Mouse (Mus musculus) heart, postnatal 25 days (tissue): ENCODE measurements around the gene Acsm3. TPM values are rescaled to one million over a fixed set of nuclear protein-coding genes. Genes with fewer than 3 reads are reported as not detected.
"Not testable (repeated sequence)": the region's sequence is repeated elsewhere in the genome, so short reads cannot be mapped to it uniquely, and the experiment has no call there.

ENCODE experiments used
- DNase-seq: peaks from one replicate; pipeline ENCODE4 v3.0.0; 2022; ENCODE audit warnings: low spot score
- intact Hi-C: fragments of 180-260 bp; cut with DNase I; formaldehyde crosslinking; loops from one replicate; pipeline ENCODE4 v1.15.1; 2025
- total RNA-seq, 2 experiments: library from RNA; stranded (reverse); gene quantifications; 2 replicates each; pipeline ENCODE4 v1.2.3; 2021

Gene Acsm3
- total RNA-seq = under 1 TPM; 0.23 to 0.28 TPM

- intact Hi-C loops = no loop called here
- DNase-seq = no peak
These were observed at the start of gene Acsm3 for GRCm38 (mm10) chr7:119760527-119760951. Gene Acsm3 (plus strand): TSS chr7:119760923.

- no peak for DNase-seq
- intact Hi-C loops = loop anchor here (10.0 kb wide), 1 partner anchor 381 kb away; the partner anchor contains the start of gene Dnah3
These were observed 46.6 kb upstream of the Acsm3 start for GRCm38 (mm10) chr7:119714111-119714510.

GRCm38 (mm10) chr7:119720253-119720946, 40.3 kb upstream of the Acsm3 start, which contains the start of gene Thumpd1:
Gene Thumpd1 (minus strand): TSS chr7:119720798.
- intact Hi-C loops = loop anchor here (5.0 kb wide), 1 partner anchor 177 kb away; the partner anchor contains the start of genes Dcun1d3 and Lyrm1
- peak; percentile 78 for DNase-seq

GRCm38 (mm10) chr7:119720947-119721310, 39.8 kb upstream of the Acsm3 start:
- no peak for DNase-seq
- intact Hi-C loops = loop anchor here (5.0 kb wide), 1 partner anchor 176 kb away; the partner anchor contains the start of genes Dcun1d3 and Lyrm1

GRCm38 (mm10) chr7:119727621-119728020, 33.1 kb upstream of the Acsm3 start:
- DNase-seq = no peak
- intact Hi-C loops = no loop called here

GRCm38 (mm10) chr7:119731262-119731661, 29.5 kb upstream of the Acsm3 start:
- intact Hi-C loops = not testable (repeated sequence)

GRCm38 (mm10) chr7:119738877-119739276, 21.8 kb upstream of the Acsm3 start:
- intact Hi-C loops = no loop called here

More at GRCm38 (mm10) chr7:119731262-119731661, 29.5 kb upstream of the Acsm3 start:
- DNase-seq = not testable (repeated sequence)

GRCm38 (mm10) chr7:119739798-119740468, 20.8 kb upstream of the Acsm3 start:
- DNase-seq, intact Hi-C loops: not testable (repeated sequence)

More at GRCm38 (mm10) chr7:119738877-119739276, 21.8 kb upstream of the Acsm3 start:
- no peak for DNase-seq

GRCm38 (mm10) chr7:119744321-119744720, 16.4 kb upstream of the Acsm3 start:
- intact Hi-C loops = no loop called here
- DNase-seq = no peak

GRCm38 (mm10) chr7:119745869-119746268, 14.9 kb upstream of the Acsm3 start:
- intact Hi-C loops = no loop called here
- no peak for DNase-seq

GRCm38 (mm10) chr7:119748761-119749160, 12.0 kb upstream of the Acsm3 start:
- intact Hi-C loops = no loop called here
- no peak for DNase-seq

- no peak for DNase-seq
- intact Hi-C loops = no loop called here
These were observed 10.8 kb upstream of the Acsm3 start for GRCm38 (mm10) chr7:119749942-119750341.

GRCm38 (mm10) chr7:119753696-119754095, 7.0 kb upstream of the Acsm3 start:
- DNase-seq = no peak
- intact Hi-C loops = no loop called here

GRCm38 (mm10) chr7:119762166-119762697, 1.5 kb downstream of the Acsm3 start:
- intact Hi-C loops = no loop called here
- no peak for DNase-seq

- DNase-seq = no peak
- intact Hi-C loops = no loop called here
These were observed 3.7 kb downstream of the Acsm3 start for GRCm38 (mm10) chr7:119764377-119764776.

GRCm38 (mm10) chr7:119766996-119767395, 6.3 kb downstream of the Acsm3 start:
- intact Hi-C loops = no loop called here
- no peak for DNase-seq

- no peak for DNase-seq
- intact Hi-C loops = no loop called here
These were observed 9.2 kb downstream of the Acsm3 start for GRCm38 (mm10) chr7:119769895-119770294.

GRCm38 (mm10) chr7:119783453-119783852, 22.7 kb downstream of the Acsm3 start:
- DNase-seq = no peak
- intact Hi-C loops = no loop called here

- intact Hi-C loops = no loop called here
- no peak for DNase-seq
These were observed 24.2 kb downstream of the Acsm3 start for GRCm38 (mm10) chr7:119784908-119785307.

GRCm38 (mm10) chr7:119789024-119789423, 28.3 kb downstream of the Acsm3 start:
- no peak for DNase-seq
- intact Hi-C loops = no loop called here
